Mouse (Mus musculus) adrenal gland (tissue): ENCODE data around the gene Rap1gds1.

Experiments
- intact Hi-C: fragments of 180-260 bp; cut with DNase I; formaldehyde crosslinking; loops from one replicate; pipeline ENCODE4 v1.15.1; 2025

Gene Rap1gds1

DNA sequence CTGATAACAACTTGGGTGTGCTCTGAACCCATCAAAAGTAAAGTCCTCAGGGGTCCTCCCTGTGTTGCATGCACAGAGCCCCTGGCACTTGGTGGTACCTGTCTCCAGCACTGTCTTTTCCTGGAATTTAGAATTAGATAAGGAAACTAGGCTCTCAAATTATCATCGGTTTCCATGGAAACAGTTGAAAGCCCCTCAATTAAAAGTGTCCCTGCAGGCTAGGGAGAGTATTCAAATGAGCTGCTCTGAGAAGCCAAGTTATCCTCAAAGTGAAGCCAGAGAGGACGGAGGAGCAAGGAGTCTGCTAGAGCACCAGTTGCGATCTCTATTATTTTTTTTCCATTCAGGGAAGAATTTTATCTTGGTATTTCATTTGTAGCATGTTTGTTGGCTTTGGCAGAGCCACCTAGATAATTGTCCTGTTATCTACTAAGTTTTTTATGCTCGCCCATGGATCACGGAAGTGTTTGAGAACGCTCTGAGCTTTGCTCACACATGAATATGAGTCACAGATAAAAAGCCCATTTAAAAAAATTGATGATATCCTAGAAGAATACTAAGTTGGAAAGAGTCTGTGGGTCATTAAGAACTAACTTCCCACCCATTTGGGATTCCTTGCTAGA lies 193.2 kb downstream of the Rap1gds1 start:
- intact Hi-C loops: no loop called here

DNA sequence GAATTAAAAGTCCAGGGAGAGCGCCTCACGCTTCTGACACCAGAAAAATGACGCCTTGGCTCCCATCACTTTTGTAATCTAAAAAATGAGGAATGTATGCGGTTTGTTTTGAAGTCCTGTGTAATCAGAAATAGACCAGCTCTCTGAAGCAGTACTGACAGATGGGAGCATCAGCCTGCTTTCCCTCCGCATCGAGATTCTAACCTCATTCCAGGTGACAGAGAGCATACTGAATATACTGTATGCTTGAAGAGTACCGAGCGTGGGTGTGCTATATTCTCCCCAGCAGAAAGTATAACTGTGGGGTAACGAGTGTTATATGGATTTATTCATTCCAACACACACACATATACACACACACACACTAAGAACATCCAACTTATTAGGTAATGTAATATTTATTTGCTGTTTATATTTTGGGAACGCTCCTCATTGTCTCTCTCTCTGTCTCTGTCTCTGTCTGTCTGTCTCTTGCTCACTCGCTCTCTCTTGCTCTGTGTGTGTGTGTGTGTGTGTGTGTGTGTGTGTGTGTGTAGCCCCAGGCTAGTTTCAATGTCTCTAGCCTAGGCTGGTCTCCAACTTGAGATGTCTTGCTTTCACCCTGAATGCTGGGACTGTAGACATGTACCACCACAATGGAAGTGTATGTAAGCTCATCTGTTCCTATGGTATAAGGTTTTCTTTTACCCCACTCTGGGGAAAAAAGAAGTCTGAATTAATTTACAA lies 193.8 kb downstream of the Rap1gds1 start:
- intact Hi-C loops: no loop called here

DNA sequence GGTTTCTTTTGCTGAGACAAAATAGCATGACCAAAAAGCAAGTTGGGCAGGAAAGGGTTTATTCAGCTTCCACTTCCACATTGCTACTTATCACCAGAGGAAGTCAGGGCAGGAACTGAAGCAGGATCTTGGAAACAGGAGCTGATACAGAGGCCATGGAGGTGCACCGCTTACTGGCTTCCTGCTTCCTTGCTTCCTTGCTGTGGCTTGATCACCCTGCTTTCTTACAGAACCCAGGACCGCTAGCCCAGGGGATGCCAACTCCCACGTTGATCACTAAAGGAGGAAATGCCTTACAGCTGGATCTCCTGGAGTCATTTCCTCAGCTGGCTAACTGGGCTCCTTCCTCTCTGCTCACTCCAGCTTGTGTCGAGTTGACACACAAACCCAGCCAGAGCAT lies 197.3 kb downstream of the Rap1gds1 start:
- intact Hi-C loops: no loop called here

DNA sequence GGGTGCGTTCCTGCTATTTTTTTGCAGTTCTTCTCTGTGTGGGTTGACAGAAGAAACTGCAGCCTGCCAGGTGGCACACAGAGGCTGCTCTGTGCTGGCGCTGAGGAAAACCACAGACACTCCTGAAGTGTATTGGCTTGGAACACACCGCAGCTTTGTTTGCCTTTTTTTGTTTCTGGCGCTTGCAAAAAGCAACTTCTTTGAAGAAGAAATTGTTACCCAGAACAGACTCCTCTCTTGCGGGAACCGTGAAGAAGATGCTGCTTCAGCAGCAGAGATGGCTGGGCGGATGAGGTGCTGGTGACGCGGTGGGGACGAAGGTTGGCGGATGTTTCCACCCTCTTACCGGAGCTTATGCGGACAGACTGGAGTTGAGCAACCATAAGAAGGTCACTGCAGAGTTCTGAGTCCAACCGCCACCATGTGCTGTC lies 198.1 kb downstream of the Rap1gds1 start:
- intact Hi-C loops: no loop called here

GRCm38 (mm10) chr3:138876418-138876817 lies 198.6 kb downstream of the Rap1gds1 start:
- intact Hi-C loops: no loop called here

- intact Hi-C loops: no loop called here
These were observed 199.1 kb downstream of the Rap1gds1 start for GRCm38 (mm10) chr3:138875936-138876335.
